Mouse (Mus musculus): ENCODE data around the gene Ankrd40.

- TF ChIP-seq CTCF (IDR thresholded peaks at IDR 0.05; ENCODE audit: borderline replicate concordance, insufficient read depth, low read length) (no peak), POLR2A (IDR thresholded peaks at IDR 0.05; ENCODE audit: low read depth, low read length) (no peak)
These were observed 16.7 kb downstream of the Ankrd40 start for GRCm38 (mm10) chr11:94344470-94344869.
